ENCODE assay signal across 9 mouse cellular contexts in genomic region chr7:80587684-80588083, GRCm38 (mm10). TPM values are rescaled to one million over a fixed set of nuclear protein-coding genes. Genes with fewer than 3 reads are reported as not detected.
DNase-seq lines count a peak whose midpoint lies in the region; ATAC-seq and TF ChIP-seq lines count a peak whose summit lies in the region.
"Had no signal": no experiment of that assay in that cellular context is flagged by ENCODE, and none has a peak within 500 bp of the region (broad histone marks: within the 10 kb centered on the region; RNA-seq: fewer than 3 reads in every experiment).

No protein-coding gene starts in this region.

- peak overlapping the region; percentile 44 for H3K4me2 ChIP-seq in hindbrain, embryonic 12.5 days (replicated peaks)
- H3K4me2 ChIP-seq: liver, embryonic 15.5 days had no signal

- peak overlapping the region; percentile 13; the same call in 1 of the 2 replicates for H3K4me3 ChIP-seq in brown adipose tissue, adult 24 weeks (ENCODE audit: insufficient read depth, low read depth, low read length)
- no peak overlapping the region for H3K4me3 ChIP-seq in hindbrain, embryonic 12.5 days
- no peak overlapping the region for H3K4me3 ChIP-seq in left cerebral cortex, adult 2 months
- H3K4me3 ChIP-seq: liver, embryonic 15.5 days had no signal

- no peaks in the 10 kb centered on the region for H3K9me3 ChIP-seq in hindbrain, embryonic 12.5 days (replicated peaks)
- H3K9me3 ChIP-seq: liver, embryonic 15.5 days had no signal

- H3K27ac ChIP-seq in brown adipose tissue, adult 24 weeks (replicated peaks; ENCODE audit: low read depth, low read length): 0 out of 2 replicates have a peak overlapping the region, but pooled peaks have one; percentile 4
- H3K27ac ChIP-seq in hindbrain, embryonic 12.5 days: peak overlapping the region; percentile 32; the same call in 1 of the 2 replicates
- no peak overlapping the region for H3K27ac ChIP-seq in left cerebral cortex, adult 2 months
- H3K27ac ChIP-seq: liver, embryonic 15.5 days had no signal

- peak; percentile 33 for ATAC-seq in hindbrain, embryonic 12.5 days (ENCODE audit: low FRiP score)

- H3K9ac ChIP-seq in hindbrain, embryonic 12.5 days: 0 out of 2 replicates have a peak overlapping the region, but pooled peaks have one; percentile 43
- H3K9ac ChIP-seq: liver, embryonic 15.5 days had no signal

- WGBS in hindbrain, embryonic 12.5 days: 32% methylated on average over 10 of the region's 10 CpGs

- H3K4me1 ChIP-seq in brown adipose tissue, adult 24 weeks (ENCODE audit: control insufficient read depth, insufficient read depth, insufficient read length, low read length): peaks cover 2% of the 10 kb centered on the region; the same call in 1 of the 2 replicates
- peaks cover 16% of the 10 kb centered on the region for H3K4me1 ChIP-seq in hindbrain, embryonic 12.5 days

- TF ChIP-seq CTCF in left cerebral cortex, adult 2 months (IDR thresholded peaks at IDR 0.05): no peak

- H3K36me3 ChIP-seq in hindbrain, embryonic 12.5 days: peaks cover 33% of the 10 kb centered on the region

- H3K27me3 ChIP-seq in hindbrain, embryonic 12.5 days: 0 out of 2 replicates have a peak, but pooled peaks cover 3% of the 10 kb centered on the region

- DNase-seq in cerebellum, postnatal 36 days: peak; percentile 54 to 56
- DNase-seq in lung, postnatal 36 days: peak; percentile 31
- DNase-seq in adipocyte (ENCODE audit: low spot score): no peak
- DNase-seq in left cerebral cortex, adult 2 months (ENCODE audit: extremely low spot score in 1 of 2, low spot score in 2 of 2): no peak
- DNase-seq in urinary bladder, postnatal 25 days (ENCODE audit: low spot score): no peak
- no peak for DNase-seq in T-cell, adult 2 months (ENCODE audit: low spot score)

- intact Hi-C loops in left cerebral cortex, adult 2 months (cut with DNase I): loop anchor here (10.0 kb wide), 1 partner anchor 453 kb away; no protein-coding TSS in a partner anchor

RNA-seq across cellular contexts. Expression of gene Blm, which starts 52.8 kb away (rescaled TPM):
- polyA plus RNA-seq in brown adipose tissue, adult 24 weeks (2012; ENCODE audit: insufficient read depth, insufficient read length, missing spikeins): 1.2 and 2.1 TPM in 2 replicates
- polyA plus RNA-seq in hindbrain, embryonic 12.5 days (2016; fragmentation: Nextera tagmentation; extraction: Ambion mirVana): 24.7 and 26.0 TPM in 2 replicates
- total RNA-seq in left cerebral cortex, adult 2 months (2021): 1 to 10 TPM; 2.9 to 6.9 TPM

Comparison
In these comparisons a context has a peak if more than half of its experiments do, and no peak if none do; other contexts are left out.
1. DNase-seq: peak in cerebellum, postnatal 36 days (2 of 2) and lung, postnatal 36 days (single experiment); none in adipocyte (single experiment), left cerebral cortex, adult 2 months (0 of 2), urinary bladder, postnatal 25 days (single experiment) and T-cell, adult 2 months (single experiment).